ENCODE assay signal across 14 mouse cellular contexts in genomic region chr8:125755896-125756295, GRCm38 (mm10). TPM values are rescaled to one million over a fixed set of nuclear protein-coding genes. Genes with fewer than 3 reads are reported as not detected.
DNase-seq lines count a peak whose midpoint lies in the region; ATAC-seq lines count a peak whose summit lies in the region.
"Had no signal": no experiment of that assay in that cellular context is flagged by ENCODE, and none has a peak within 500 bp of the region (broad histone marks: within the 10 kb centered on the region; RNA-seq: fewer than 3 reads in every experiment).

No protein-coding gene starts in this region.

- H3K27me3 ChIP-seq in heart, embryonic 15.5 days = no peaks in the 10 kb centered on the region
- H3K27me3 ChIP-seq: liver, embryonic 12.5 days had no signal

- no peaks in the 10 kb centered on the region for H3K36me3 ChIP-seq in heart, embryonic 15.5 days
- H3K36me3 ChIP-seq: liver, embryonic 12.5 days had no signal

- 0 out of 2 replicates have a peak, but pooled peaks have one; percentile 9 for ATAC-seq in cerebellum, adult (ENCODE audit: insufficient number of reproducible peaks, low FRiP score, low TSS enrichment)
- no peak for ATAC-seq in heart, embryonic 15.5 days (replicated peaks; ENCODE audit: insufficient number of reproducible peaks, insufficient read depth, low FRiP score, low read depth)
- ATAC-seq: liver, embryonic 12.5 days had no signal

- no peak overlapping the region for H3K4me3 ChIP-seq in heart, embryonic 15.5 days
- H3K4me3 ChIP-seq: liver, embryonic 12.5 days had no signal

- 48% methylated on average over 8 of the region's 8 CpGs for WGBS in heart, embryonic 15.5 days

- H3K9ac ChIP-seq in heart, embryonic 15.5 days = no peak overlapping the region
- H3K9ac ChIP-seq: liver, embryonic 12.5 days had no signal

- DNase-seq in cerebellum, adult 11 months = no peak
- DNase-seq in Muller cell, postnatal 12 days (ENCODE audit: inconsistent ontology term) = peak; percentile 24
- peak; percentile 60 to 62 for DNase-seq in cerebellum, postnatal 25 days
- no peak for DNase-seq in lung, postnatal 36 days
- no peak for DNase-seq in right cerebral cortex, postnatal 4 days
- no peak for DNase-seq in right cerebral cortex, postnatal 10 days (ENCODE audit: low spot score in 2 of 2)
- DNase-seq: adrenal gland, postnatal 25 days; kidney, adult 8-10 months; lung, postnatal 14 days; thymus, adult 18-20 months had no signal

- H3K4me2 ChIP-seq in heart, embryonic 15.5 days = no peak overlapping the region
- H3K4me2 ChIP-seq: liver, embryonic 12.5 days; midbrain, embryonic 11.5 days had no signal

- H3K9me3 ChIP-seq in heart, embryonic 15.5 days (replicated peaks) = no peaks in the 10 kb centered on the region
- H3K9me3 ChIP-seq: liver, embryonic 12.5 days had no signal

- 0 out of 2 replicates have a peak overlapping the region, but pooled peaks have one; percentile 31 for H3K27ac ChIP-seq in heart, embryonic 15.5 days
- H3K27ac ChIP-seq: liver, embryonic 12.5 days had no signal

- H3K4me1 ChIP-seq in heart, embryonic 15.5 days (replicated peaks) = peaks cover 25% of the 10 kb centered on the region

RNA-seq across cellular contexts. Expression of gene Ntpcr, which starts 26.1 kb away (rescaled TPM):
- polyA plus RNA-seq in heart, embryonic 15.5 days (2015; fragmentation: Nextera tagmentation; extraction: Ambion mirVana) = 25.0 and 28.2 TPM in 2 replicates

Comparison
In these comparisons a context has a peak if more than half of its experiments do, and no peak if none do; other contexts are left out.
1. DNase-seq: peak in Muller cell, postnatal 12 days (single experiment) and cerebellum, postnatal 25 days (2 of 2); none in cerebellum, adult 11 months (single experiment), lung, postnatal 36 days (single experiment), right cerebral cortex, postnatal 4 days (single experiment) and right cerebral cortex, postnatal 10 days (0 of 2).